Mouse (Mus musculus): ENCODE data around the gene Mfsd4b1. TPM values are rescaled to one million over a fixed set of nuclear protein-coding genes. Genes with fewer than 3 reads are reported as not detected.
"Not testable (repeated sequence)": the region's sequence is repeated elsewhere in the genome, so short reads cannot be mapped to it uniquely, and the experiment has no call there.

The Mfsd4b1 gene
- polyA plus RNA-seq, 1 experiment = not detected

DNA sequence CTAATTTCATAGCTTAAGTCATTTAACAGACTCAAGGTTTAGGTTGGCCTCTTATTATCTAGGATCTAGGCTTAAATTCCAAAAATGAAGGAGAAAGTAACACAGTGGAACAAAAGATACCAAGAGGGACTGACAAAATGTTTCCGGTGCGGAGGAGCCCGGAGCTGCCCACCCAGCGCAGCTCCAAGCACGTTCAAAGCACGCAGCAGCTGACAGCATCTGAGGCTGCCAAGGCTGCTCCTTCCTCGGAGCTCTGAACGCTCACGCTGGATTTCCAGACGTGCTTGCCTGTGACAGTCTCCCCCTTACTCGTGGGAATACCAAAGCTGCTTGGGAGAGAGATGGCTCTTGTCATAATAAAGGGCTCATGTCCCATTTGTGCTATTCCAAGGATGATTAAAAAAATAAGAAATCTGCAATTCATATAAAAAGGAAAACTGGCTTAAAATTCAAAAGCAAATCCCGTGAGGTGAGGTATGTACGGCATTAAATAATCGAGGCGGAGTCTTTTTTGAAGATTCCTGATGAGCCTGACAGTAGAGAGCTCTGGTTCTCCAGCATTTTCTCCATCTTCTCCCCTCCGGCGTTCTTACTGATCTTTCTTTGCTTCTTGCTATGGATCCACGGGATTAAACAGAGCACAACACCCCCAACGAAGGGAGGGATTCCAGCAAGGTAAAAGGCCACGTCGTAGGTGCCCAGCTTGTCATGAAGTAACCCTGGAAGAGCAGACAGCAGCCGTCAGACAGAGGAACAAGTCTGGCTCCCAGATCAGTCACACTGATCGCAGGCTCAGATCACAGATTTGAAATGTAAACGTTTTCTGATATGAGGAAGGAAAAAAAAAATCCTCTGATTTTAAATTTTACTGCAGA, 11.9 kb upstream of the Mfsd4b1 start:
- no peak for DNase-seq (ENCODE audit: low read depth, low spot score)
- WGBS = 78% methylated on average over 24 of the region's 24 CpGs

DNA sequence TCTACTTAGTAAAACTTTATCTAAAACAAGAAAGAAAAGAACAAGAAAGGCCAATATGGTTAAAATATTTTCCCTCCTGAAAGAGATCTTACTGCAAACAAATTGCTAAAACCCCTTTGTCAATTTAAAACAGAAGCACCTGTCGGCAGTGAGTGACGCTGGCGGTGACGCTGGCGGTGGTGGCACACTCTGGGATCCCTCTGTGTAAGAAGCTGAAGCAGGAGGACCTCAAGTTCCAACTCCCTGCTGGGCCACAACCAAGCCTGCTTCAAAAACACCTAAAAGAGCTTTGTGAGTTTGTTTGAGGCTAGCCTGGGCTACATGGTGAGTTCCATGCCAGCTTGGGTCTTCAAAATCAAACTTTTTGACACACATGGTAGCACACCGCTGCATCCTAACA, 9.9 kb upstream of the Mfsd4b1 start:
- DNase-seq (ENCODE audit: low read depth, low spot score) = no peak
- 98% methylated on average over 6 of the region's 6 CpGs for WGBS

DNA sequence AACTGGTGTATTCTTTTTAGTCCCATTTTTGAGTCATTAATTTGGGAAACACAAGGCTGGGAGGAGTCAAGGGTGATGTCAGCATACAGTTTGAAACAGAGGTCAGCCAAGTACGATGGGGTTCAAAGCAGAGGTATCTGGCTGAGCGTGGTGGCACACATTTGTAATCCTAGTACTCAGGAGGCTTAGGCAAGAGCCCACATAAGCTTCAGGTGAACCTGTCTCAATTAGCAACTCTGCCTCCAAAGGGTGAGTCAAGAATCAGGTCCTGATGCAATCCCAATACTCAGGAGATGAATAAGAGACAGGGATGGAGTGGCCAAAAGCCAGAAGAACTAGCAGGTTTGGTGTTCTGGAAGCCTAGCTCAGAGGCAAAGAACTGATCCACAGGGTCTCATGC, 7.8 kb upstream of the Mfsd4b1 start:
- DNase-seq (ENCODE audit: low read depth, low spot score) = no peak
- WGBS = 84% methylated on average over 2 of the region's 2 CpGs

DNA sequence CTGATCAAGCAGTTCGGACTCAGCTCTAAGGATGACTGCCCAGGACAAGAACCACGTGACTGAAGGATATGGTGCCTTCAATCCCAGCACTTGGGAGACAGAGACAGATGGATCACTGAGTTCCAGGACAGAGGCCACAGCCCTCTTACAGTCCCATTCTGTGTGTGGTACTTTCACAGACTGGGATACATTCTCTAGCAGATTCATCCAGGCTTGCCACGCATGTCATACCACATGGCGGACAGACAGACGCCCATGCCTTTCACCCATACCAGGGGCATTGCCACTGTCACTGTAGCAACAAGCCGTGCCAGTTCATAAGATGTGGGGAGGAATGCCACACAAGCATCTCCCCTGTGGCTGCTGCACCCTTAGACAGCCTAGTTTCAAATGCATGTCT, 5.6 kb upstream of the Mfsd4b1 start:
- DNase-seq (ENCODE audit: low read depth, low spot score) = no peak
- WGBS = 93% methylated on average over 6 of the region's 6 CpGs

DNA sequence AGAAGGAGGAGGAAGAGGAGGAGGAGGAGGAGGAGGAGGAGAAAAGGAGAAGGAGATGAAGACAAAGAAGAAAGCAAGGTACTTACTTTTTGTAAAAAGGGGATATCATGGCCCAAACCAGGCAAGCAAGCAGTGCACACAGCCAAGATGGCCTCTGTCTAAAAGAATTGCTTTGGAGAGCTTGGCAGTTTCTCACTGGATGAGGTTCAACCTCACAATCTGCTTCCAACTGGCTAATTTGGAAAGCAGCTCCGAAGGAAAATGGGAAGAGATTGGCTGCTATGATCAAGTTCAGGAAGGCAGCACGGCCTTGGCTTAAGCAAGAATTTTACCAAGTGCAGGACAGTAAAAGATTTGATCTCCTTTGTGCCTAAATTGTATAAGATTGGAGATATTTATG, 4.5 kb upstream of the Mfsd4b1 start:
- 76% methylated on average over 2 of the region's 2 CpGs for WGBS
- no peak for DNase-seq (ENCODE audit: low read depth, low spot score)

DNA sequence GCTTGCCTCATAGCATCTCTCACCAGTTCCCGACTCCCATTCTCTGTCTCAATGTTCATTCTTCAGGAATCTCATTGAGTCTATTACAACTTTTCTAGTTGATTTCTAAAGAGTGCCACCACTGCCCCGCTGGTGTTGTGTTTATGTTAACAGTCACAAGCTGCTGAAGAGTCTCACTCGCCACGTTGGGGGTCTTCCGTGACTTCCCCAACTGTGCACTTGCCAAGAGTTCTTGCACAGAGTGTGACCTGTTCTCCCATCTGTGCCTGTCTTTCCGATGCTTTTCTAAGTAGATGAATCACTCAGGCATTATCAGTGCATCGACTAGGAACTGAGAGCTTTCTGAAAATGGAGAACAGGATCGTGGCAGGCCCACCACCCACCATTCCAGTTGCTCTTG, 3.0 kb upstream of the Mfsd4b1 start:
- 83% methylated on average over 8 of the region's 8 CpGs for WGBS
- DNase-seq (ENCODE audit: low read depth, low spot score) = no peak

DNA sequence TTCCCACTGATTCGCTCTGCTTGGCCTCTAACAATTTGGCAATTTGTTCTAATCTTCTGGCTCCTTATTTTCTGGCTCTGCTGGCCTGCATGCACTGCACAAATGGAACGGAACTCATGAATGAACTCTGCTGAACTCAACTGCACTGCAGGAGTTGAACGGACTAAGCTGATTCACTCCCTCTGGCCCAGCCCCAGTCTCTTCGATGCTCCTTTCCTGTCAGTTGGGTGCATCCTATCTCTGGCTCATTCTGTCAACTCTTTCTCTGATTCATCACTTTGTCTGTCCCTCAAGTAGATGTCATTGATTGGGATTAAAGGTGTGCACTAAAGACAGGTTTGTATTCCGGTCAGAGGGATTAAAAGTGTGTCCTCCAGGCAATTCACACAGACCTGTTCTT, 1.5 kb upstream of the Mfsd4b1 start:
- DNase-seq (ENCODE audit: low read depth, low spot score) = no peak

DNA sequence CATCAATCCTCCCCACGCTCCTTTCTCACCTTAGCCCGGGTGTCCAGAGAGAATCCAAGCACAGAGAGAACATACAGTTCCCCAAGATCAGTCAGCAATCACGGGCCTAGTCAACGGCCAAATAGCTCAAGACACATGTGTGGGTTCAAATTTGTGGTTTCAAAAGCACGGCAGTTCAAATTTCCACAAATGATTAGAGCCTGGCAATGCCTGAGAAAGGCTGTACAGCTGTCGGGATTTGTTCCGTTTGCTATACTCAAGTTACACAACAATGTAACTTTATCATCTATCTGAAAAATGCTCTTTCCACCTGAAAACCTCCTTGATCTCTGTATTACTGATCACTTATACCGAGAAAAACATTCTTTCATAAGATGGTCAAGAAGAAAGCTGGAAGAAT, 492 bp upstream of the Mfsd4b1 start:
- DNase-seq (ENCODE audit: low read depth, low spot score) = no peak
- 55% methylated on average over 8 of the region's 8 CpGs for WGBS

More for the DNA sequence above, 1.5 kb upstream of the Mfsd4b1 start:
- WGBS = 90% methylated on average over 5 of the region's 5 CpGs

DNA sequence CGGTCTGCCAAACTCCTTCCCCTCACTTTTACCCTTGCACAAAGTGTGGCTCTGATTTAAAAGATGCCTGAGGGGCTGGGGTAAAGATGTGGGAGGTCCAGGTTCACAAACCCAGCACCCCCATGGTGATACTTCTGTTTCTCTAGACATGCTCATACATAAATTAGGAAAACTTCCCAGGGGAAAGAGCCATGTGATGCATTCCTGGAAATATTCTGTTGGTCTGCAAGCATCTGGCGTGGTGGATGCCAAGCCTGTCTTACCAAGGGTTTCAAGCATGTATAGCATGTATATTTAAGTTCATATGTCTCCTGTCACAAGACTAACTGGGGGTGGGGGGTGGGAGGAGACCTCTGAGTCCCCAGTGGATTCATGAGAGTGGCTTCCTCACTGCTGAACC, 4.7 kb downstream of the Mfsd4b1 start:
- 63% methylated on average over 2 of the region's 2 CpGs for WGBS
- DNase-seq (ENCODE audit: low read depth, low spot score) = no peak

DNA sequence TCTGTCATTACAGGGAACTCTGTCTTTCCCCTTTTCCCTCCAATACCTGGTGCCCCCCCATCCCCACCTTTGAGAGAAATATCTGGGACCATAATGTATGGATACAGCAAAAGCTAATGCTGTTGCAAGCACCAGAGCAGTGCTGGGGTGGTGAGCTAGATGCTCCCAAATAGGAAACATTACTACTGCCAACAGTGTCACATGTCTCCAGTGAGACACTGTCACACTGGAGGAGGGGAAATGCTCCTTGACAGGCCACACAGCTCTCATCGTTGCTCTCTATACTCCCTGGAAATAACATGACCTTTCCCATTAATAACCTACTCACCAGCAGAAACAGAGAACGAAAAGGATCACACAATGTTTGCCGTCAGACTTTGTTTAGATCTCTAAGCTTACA, 5.6 kb downstream of the Mfsd4b1 start:
- WGBS = 58% methylated on average over 3 of the region's 3 CpGs

DNA sequence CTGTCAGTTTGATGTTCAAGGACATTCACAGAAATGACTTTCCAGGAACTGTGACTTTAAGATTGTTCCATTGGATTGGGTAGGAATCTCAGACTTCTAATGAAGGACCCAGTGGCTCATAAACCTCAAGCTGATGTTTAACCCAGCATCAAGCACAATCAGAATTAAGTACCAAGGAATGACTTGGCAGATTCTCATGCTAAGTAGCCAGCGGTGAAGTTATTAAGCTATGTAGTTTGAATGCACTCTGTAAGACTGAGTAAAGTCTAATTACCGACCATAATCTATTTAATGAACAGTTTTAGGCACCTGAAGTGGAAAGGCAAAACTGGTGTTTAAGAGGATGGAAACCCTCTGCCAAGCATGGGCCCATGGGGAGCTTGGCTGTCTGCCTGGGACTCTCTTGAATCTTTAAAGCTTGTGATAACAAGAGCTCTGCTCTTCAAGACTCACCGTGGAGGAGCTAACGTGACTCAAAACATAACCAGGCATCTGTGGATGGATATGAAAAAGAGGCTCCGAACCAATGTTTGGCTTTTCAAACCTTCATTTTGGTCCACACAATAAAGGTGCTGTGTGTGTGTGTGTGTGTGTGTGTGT, 6.7 kb downstream of the Mfsd4b1 start:
- DNase-seq (ENCODE audit: low read depth, low spot score) = no peak

More for the DNA sequence above, 5.6 kb downstream of the Mfsd4b1 start:
- no peak for DNase-seq (ENCODE audit: low read depth, low spot score)

DNA sequence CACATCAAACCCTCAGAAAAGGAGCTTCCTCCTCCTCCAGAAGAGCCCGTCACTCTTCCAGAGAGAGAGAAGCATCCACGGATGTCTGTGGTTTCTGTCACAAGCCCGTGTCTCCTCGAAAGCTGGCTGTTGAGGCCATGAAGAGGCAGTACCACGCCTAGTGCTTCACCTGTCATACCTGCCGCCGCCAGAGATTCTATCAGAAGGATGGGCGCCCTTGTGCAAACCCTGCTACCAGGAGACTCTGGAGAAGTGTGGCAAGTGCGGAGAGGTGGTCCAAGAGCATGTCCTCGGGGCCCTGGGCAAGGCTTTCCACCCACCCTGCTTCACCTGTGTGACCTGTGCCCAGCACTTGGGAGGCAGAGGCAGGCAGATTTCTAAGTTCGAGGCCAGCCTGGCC, 15.5 kb downstream of the Mfsd4b1 start:
- no peak for DNase-seq (ENCODE audit: low read depth, low spot score)
- 78% methylated on average over 11 of the region's 11 CpGs for WGBS

More for the DNA sequence above, 6.7 kb downstream of the Mfsd4b1 start:
- WGBS = 73% methylated on average over 5 of the region's 5 CpGs

DNA sequence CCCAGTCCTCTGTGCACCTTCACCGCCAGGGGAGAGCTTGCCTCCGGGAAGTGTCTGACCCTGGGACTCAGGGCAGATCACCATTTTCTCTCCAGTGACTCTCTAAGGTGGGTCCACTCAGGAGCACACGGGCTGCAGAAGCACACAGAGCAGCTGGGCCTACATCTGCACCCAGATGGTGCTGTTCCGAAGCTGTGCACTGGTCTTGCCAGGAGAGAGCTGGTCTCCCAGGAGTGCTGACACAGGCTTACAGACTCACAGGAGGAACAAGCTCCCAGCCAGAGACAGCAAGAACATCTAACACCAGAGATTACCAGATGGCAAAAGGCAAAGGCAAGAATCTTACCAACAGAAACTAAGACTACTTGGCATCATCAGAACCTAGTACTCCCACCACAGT, 16.2 kb downstream of the Mfsd4b1 start:
- DNase-seq (ENCODE audit: low read depth, low spot score) = not testable (repeated sequence)
- WGBS = 73% methylated on average over 4 of the region's 4 CpGs

DNA sequence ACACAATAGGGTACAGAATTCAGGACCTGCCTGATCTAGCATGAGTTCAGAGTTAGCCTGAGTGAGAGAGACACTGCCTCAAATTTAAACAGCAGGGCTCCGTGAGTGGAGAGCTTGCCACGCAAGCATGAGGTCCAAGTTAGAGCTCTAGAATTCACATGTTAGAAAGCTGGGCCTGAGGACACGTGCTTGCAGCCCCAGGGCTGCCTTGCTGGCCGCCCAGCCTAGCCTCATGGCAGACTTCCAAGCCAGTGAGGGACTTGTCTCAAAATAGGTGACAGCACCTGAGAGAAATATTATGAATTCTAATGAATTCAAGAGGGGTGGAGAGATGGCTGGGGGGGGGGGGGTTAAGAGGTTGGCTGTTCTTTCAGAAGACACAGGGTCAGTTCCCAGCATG, 17.1 kb downstream of the Mfsd4b1 start:
- DNase-seq (ENCODE audit: low read depth, low spot score) = no peak
- WGBS = 90% methylated on average over 4 of the region's 4 CpGs

DNA sequence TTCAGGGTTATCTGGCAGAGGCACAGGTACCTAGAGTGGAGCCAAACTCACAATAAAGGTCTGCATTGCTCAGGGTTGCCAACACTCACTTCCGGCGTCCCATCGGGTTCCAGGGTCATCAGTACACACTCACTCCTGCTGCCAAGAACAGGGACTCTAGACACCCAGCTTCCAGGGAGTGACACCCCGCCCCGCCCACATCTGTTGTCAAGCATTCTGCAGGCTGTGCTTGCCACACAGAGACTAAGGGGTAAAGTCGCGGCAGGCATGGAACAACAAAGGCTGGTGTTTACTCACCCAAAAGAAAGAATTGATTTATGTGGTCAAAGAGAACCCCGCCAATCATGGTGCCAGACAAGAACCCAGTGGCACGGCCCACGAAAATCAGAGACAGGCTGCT, 18.1 kb downstream of the Mfsd4b1 start:
- DNase-seq (ENCODE audit: low read depth, low spot score) = no peak
- WGBS = 38% methylated on average over 10 of the region's 10 CpGs

DNA sequence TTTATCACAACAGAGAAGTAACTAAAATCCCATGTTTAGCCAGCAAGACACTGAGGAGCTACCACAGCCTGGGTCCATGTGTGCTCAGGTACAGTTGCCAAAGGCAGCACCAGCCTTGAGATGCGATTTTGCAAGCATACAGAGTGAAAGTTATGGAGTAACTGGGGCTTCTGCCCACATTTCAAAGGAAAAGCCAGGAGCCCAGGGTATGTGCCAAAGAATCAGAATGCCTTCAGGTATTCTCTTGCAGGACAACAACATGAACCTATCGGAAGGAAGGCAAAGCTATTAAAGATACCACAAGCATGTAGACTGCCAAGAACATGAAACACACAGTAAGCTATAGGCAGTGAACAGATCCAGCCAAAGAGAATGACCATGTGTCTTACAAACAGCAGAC, 24.3 kb downstream of the Mfsd4b1 start:
- no peak for DNase-seq (ENCODE audit: low read depth, low spot score)
- 86% methylated on average over 2 of the region's 2 CpGs for WGBS

DNA sequence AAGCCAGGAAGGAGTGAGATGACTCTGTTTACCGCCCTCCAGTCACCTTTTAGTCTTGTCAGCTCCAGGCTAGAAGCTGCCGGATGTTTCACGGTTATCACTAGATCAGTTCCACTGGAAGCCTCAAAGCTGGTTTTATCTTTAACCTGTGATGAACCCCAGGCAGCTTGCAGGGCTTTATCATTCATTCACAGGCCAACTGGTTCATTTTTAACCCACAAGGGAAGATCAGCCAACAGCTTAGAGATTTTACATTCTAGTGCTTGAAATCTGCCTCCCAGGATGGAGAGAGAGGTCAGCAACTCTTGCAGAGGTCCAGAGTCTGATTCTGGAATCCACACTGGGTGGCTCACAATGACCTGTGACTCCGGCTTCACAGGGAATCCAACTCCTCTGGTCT, 33.9 kb downstream of the Mfsd4b1 start:
- no peak for DNase-seq (ENCODE audit: low read depth, low spot score)
- 55% methylated on average over 4 of the region's 4 CpGs for WGBS

DNA sequence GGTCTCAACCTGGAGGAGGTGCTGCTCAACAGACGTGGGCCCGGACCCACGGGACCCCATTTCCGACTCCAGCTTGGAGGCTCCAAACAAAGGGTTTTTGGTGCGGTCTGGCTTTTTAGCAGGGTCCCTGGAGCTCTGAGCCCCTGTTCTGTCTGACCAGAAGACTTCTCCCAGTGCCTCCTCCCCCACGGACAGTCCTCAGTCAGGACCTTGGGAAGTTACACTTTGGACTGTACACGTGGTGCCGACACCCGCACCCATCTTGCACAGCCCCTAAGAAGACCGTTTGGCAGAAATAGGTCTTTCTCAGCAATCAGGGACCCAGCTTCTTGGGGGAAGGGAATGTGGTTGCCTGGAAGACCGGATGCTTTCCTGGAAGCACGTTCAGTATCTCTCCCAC, 38.6 kb downstream of the Mfsd4b1 start, which contains the start of gene Mfsd4b5:
TSS of gene Mfsd4b5 (minus strand) at position 181 of the 400 bp plus-strand sequence.
- DNase-seq (ENCODE audit: low read depth, low spot score) = no peak
- WGBS = 75% methylated on average over 12 of the region's 12 CpGs

DNA sequence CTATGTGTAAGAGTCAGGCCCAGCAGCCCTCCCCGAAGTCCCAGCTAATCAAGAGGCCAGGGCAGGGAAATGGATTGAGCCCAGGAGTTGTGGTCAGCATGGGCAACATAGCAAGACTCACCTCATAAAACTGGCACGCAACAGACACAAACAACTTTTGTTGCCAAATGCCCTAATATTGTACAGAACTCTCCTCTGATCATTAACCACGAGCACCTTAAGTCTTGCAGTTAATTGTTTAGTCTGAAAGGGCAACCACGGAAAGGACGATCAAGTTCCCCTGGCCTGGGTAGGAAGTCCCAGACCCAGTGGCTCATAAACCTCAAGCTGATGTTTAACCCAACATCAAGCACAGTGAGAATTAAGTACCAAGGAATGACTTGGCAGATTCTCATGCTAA, 42.5 kb downstream of the Mfsd4b1 start:
- 27% methylated on average over 5 of the region's 5 CpGs for WGBS
- DNase-seq (ENCODE audit: low read depth, low spot score) = no peak

DNA sequence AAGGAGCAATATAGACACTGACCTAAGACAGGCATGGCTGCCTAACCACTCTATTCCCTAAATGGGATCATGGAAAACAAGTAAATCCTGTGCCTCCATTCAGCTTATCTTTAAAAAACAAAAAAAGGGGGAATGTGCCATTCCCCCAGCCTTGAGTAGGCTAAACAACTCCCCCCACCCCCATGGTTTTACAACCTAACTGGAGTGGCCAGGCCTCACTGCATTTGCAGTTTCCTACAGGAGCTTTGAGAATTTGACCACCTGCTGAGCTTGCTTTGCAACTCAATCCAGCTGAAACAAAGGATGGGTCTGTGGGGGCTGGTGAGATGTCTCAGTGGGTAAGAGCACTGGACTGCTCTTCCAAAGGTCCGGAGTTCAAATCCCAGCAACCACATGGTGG, 46.8 kb downstream of the Mfsd4b1 start:
- no peak for DNase-seq (ENCODE audit: low read depth, low spot score)
- 97% methylated on average over 1 of the region's 1 CpGs for WGBS

DNA sequence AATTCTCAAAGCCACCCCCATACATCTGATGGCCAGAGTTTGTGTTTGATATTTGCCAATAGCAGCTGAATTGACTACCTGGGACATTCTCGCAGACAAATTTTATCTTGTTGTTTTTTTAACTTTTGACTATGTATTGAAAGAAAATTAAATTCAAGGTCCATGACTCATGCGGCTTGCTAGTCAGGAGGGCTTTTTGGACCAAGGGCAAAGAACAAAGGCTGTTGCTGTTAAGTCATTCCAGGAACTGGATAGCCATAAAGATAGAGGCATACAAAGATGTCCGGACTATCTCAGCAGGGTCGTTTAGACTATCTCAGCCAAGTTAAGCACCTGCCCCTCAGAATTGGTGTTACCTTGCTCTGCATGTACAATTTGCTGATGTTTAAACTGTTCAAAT, 47.7 kb downstream of the Mfsd4b1 start:
- WGBS = 92% methylated on average over 4 of the region's 4 CpGs
- DNase-seq (ENCODE audit: low read depth, low spot score) = no peak
